Mouse (Mus musculus): Measurements from ENCODE around the gene Coq5. TPM values are rescaled to one million over a fixed set of nuclear protein-coding genes. Genes with fewer than 3 reads are reported as not detected.
"Not testable (repeated sequence)": the region's sequence is repeated elsewhere in the genome, so short reads cannot be mapped to it uniquely, and the experiment has no call there.

Coq5 gene
- polyA plus RNA-seq, 1 experiment, result 6.3 TPM

DNA sequence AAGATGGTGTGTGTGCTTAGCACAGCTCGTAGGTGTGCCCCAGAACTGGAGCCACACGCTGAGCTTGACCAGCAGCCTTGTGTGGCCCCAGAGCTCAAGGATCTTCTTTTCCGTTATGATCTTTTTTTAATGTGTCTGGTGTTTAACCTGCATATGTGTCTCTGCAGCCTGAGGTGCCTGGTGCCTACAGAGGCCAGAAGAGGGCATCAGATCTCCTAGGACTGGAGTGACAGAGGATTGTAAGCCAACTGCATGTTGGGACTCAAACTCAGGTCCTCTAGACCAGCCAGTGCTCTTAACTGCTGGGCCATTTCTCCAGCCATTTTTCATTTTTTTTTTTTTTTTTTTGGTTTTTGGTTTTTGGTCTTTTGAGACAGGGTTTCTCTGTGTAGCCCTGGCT lies 5.3 kb downstream of the Coq5 start:
- H3K27ac ChIP-seq (ENCODE audit: insufficient read depth, low read length), result no peak overlapping the region
- H3K4me1 ChIP-seq (ENCODE audit: control insufficient read depth, insufficient read depth, insufficient read length), result no peaks in the 10 kb centered on the region; the same call in 1 of the 2 replicates
- TF ChIP-seq CTCF (IDR thresholded peaks at IDR 0.05; ENCODE audit: extremely low read depth, insufficient read depth, insufficient read length, insufficient replicate concordance) (peak; percentile 35; the same call in 1 of the 2 replicates), POLR2A (IDR thresholded peaks at IDR 0.05; ENCODE audit: low read depth, low read length) (no peak)
- peaks cover 13% of the 10 kb centered on the region for H3K36me3 ChIP-seq (ENCODE audit: control insufficient read depth, insufficient read depth, low read length)
- peak in 1 of 2 experiments; percentile 15 for DNase-seq (ENCODE audit: low read depth in 1 of 2, low spot score in 2 of 2)
- no peaks in the 10 kb centered on the region for H3K27me3 ChIP-seq (ENCODE audit: control insufficient read depth, insufficient read depth, low read length)
- WGBS, result 91% methylated on average over 3 of the region's 3 CpGs
- H3K4me3 ChIP-seq (ENCODE audit: extremely low read depth, insufficient read depth, insufficient read length), result no peak overlapping the region

DNA sequence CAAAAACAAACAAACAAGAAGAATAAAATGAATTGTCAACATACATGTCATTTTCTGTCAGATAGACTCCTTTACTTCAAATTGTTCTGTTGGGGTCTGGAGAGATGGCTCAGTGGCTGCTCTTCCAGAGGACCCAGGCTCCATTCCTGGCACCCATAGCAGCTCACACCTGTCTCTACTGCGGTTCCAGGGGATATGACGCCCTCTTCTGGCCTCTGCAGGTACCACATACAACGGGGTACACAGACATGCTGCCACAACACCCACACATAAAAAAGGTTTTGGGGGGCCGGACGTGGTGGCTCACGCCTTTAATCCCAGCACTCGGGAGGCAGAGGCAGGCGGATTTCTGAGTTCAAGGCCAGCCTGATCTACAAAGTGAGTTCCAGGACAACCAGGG lies 14.7 kb downstream of the Coq5 start:
- no peak for DNase-seq (ENCODE audit: low read depth in 1 of 2, low spot score in 2 of 2)
- TF ChIP-seq CTCF (IDR thresholded peaks at IDR 0.05; ENCODE audit: extremely low read depth, insufficient read depth, insufficient read length, insufficient replicate concordance) (no peak), POLR2A (IDR thresholded peaks at IDR 0.05; ENCODE audit: low read depth, low read length) (no peak)
- 93% methylated on average over 8 of the region's 8 CpGs for WGBS
- Histone ChIP-seq H3K4me3 (ENCODE audit: extremely low read depth, insufficient read depth, insufficient read length) (no peak overlapping the region), H3K4me1 (ENCODE audit: control insufficient read depth, insufficient read depth, insufficient read length) (peaks cover 1% of the 10 kb centered on the region; the same call in 1 of the 2 replicates), H3K36me3 (ENCODE audit: control insufficient read depth, insufficient read depth, low read length) (peaks cover 14% of the 10 kb centered on the region), H3K27me3 (ENCODE audit: control insufficient read depth, insufficient read depth, low read length) (no peaks in the 10 kb centered on the region), H3K27ac (ENCODE audit: insufficient read depth, low read length) (no peak overlapping the region)

DNA sequence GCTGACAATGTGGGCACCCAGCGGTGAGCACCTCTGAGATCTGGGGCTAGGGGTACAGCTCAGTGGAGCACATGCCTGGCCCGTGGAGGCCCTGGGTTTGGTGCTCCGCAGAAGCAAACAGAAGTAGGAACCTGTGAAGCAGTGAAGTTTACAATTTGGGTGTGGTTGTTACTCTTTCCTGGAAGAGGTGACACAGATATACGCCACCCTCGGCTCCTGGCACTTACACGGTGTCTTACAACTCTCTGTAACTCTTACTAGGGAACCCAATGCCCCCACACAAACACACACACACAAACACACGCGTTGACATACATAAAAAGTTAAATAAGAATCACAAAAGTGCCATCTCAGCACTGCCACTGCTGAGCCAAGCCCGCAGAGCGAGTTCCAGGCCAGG lies 16.9 kb downstream of the Coq5 start:
- Histone ChIP-seq H3K27ac (ENCODE audit: insufficient read depth, low read length) (no peak overlapping the region), H3K4me3 (ENCODE audit: extremely low read depth, insufficient read depth, insufficient read length) (no peak overlapping the region), H3K4me1 (ENCODE audit: control insufficient read depth, insufficient read depth, insufficient read length) (peaks cover 2% of the 10 kb centered on the region; the same call in 1 of the 2 replicates), H3K36me3 (ENCODE audit: control insufficient read depth, insufficient read depth, low read length) (peaks cover 9% of the 10 kb centered on the region), H3K27me3 (ENCODE audit: control insufficient read depth, insufficient read depth, low read length) (no peaks in the 10 kb centered on the region)
- no peak for DNase-seq (ENCODE audit: low read depth in 1 of 2, low spot score in 2 of 2)
- TF ChIP-seq CTCF (IDR thresholded peaks at IDR 0.05; ENCODE audit: extremely low read depth, insufficient read depth, insufficient read length, insufficient replicate concordance) (no peak), POLR2A (IDR thresholded peaks at IDR 0.05; ENCODE audit: low read depth, low read length) (no peak)
- WGBS, result 87% methylated on average over 10 of the region's 10 CpGs

DNA sequence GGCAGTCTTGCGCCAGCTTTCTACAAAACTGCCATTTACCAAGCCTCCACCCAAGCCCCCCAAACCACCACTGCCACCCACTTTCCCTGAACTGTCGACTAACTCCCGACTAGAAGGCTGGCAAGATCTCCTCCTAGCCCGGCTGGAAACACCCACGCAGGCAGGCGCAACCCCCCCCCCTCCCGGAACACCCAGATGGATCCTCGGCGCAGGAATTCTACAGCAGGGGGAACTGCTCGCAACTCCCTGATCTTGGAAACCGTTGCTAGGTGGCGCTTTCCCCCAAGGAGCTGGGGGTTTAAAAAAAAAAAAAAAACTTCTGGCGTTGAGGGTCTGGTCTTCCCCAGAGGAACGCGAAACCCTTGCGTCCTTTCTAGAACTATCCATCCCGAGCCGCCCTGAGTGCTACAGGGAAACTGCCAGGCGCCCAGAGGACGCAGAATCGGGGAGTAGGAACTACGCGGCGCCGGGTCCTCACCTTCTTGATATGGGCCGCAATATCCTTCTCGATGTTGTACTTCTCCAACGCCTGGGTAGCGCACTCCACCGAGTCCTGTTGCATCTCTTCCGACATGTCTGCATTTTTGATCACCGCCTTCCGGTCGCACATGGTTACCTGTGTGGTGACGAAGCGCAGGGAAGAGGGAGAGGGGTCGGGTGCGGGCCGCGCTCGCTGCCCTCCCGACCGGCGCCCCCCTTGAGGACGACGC lies 20.7 kb downstream of the Coq5 start:
- WGBS, result 1% methylated on average over 46 of the region's 46 CpGs
- H3K4me3 ChIP-seq (ENCODE audit: extremely low read depth, insufficient read depth, insufficient read length), result peak overlapping the region; percentile 81
- peak in 1 of 2 experiments; percentile 41 for DNase-seq (ENCODE audit: low read depth in 1 of 2, low spot score in 2 of 2)

DNA sequence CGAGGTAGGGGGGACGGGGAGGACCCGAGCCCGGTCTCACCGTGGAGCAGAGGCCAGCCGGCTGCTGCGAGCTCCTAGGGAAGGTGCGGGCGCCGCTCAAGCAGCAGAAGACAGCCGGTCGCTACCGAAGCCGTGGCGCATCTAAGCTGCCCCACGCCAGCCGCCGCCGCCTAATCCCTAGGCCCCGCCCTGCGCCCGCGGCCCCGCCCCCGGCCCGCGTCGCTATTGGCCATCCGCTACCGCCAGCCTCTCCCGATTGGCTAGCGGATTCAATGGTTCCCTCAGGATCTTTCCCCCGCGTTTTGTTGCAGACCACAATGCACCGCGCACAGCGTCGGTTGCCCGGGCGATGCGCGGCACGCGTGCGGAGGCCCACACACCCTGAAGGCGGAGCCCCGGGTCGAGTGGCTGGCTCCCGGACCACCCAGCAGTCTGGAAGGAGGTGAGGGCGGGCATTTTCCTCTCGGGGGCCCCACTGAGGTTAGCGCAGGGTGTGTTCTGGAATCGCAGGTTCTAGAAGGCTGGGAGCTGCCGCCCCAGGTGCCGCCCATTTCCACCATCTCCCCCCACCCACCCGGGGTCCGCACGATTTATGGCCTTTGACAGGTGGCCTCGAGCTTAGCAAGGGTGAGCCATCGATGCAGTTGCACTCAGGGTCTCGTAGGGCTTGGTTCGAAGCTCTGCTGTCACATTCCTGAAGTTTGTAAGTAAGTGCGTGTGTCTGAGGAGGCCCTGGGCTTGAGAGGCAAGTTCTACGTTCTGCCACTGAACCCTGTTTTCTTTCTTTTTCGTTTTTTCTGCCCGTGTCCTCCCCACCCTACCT lies 21.5 kb downstream of the Coq5 start, which contains the start of gene Dynll1:
TSS of gene Dynll1 (minus strand) at position 208 of the 823 bp plus-strand sequence.
- Histone ChIP-seq H3K27me3 (ENCODE audit: control insufficient read depth, insufficient read depth, low read length) (no peaks in the 10 kb centered on the region), H3K27ac (ENCODE audit: insufficient read depth, low read length) (peak within 1 kb of the TSS; percentile 81), H3K36me3 (ENCODE audit: control insufficient read depth, insufficient read depth, low read length) (peaks cover 9% of the 10 kb centered on the region), H3K4me3 (ENCODE audit: extremely low read depth, insufficient read depth, insufficient read length) (peak within 1 kb of the TSS; percentile 81), H3K4me1 (ENCODE audit: control insufficient read depth, insufficient read depth, insufficient read length) (peaks cover 2% of the 10 kb centered on the region; the same call in 1 of the 2 replicates)
- peak; percentile 84 for TF ChIP-seq POLR2A (IDR thresholded peaks at IDR 0.05; ENCODE audit: low read depth, low read length)
- no peak for TF ChIP-seq CTCF (IDR thresholded peaks at IDR 0.05; ENCODE audit: extremely low read depth, insufficient read depth, insufficient read length, insufficient replicate concordance)
- under 1% methylated on average over 66 of the region's 66 CpGs for WGBS
- DNase-seq (ENCODE audit: low read depth in 1 of 2, low spot score in 2 of 2), result peak; percentile 96 to 97

More for the DNA sequence above, 20.7 kb downstream of the Coq5 start:
- no peaks in the 10 kb centered on the region for H3K27me3 ChIP-seq (ENCODE audit: control insufficient read depth, insufficient read depth, low read length)
- peaks cover 2% of the 10 kb centered on the region; the same call in 1 of the 2 replicates for H3K4me1 ChIP-seq (ENCODE audit: control insufficient read depth, insufficient read depth, insufficient read length)
- TF ChIP-seq CTCF (IDR thresholded peaks at IDR 0.05; ENCODE audit: extremely low read depth, insufficient read depth, insufficient read length, insufficient replicate concordance) (no peak), POLR2A (IDR thresholded peaks at IDR 0.05; ENCODE audit: low read depth, low read length) (no peak)
- H3K36me3 ChIP-seq (ENCODE audit: control insufficient read depth, insufficient read depth, low read length), result peaks cover 9% of the 10 kb centered on the region
- peak overlapping the region; percentile 81 for H3K27ac ChIP-seq (ENCODE audit: insufficient read depth, low read length)

DNA sequence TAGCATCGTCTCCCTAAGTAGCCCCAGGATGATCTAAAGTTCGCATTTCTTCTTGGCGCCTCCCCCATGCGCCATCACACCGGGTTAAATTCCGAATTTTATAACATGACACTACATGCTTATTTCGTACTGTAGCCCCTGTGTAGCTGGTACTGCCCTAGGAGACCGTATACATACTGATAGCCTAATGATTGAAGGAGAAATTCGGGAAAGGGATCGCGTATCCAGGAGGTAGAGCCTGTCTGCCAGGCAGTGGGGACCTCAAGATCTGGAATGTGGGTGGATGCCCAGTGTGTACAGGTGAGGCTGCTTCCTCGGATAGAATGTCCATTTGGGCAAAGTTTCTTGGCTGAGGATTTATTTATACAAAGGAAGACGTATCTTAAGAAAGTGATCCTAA lies 22.1 kb downstream of the Coq5 start:
- Histone ChIP-seq H3K27ac (ENCODE audit: insufficient read depth, low read length) (no peak overlapping the region), H3K27me3 (ENCODE audit: control insufficient read depth, insufficient read depth, low read length) (no peaks in the 10 kb centered on the region), H3K4me1 (ENCODE audit: control insufficient read depth, insufficient read depth, insufficient read length) (peaks cover 2% of the 10 kb centered on the region; the same call in 1 of the 2 replicates), H3K36me3 (ENCODE audit: control insufficient read depth, insufficient read depth, low read length) (peaks cover 9% of the 10 kb centered on the region), H3K4me3 (ENCODE audit: extremely low read depth, insufficient read depth, insufficient read length) (peak overlapping the region; percentile 61; the same call in 1 of the 2 replicates)
- 30% methylated on average over 13 of the region's 13 CpGs for WGBS
- TF ChIP-seq CTCF (IDR thresholded peaks at IDR 0.05; ENCODE audit: extremely low read depth, insufficient read depth, insufficient read length, insufficient replicate concordance), result no peak
- no peak for TF ChIP-seq POLR2A (IDR thresholded peaks at IDR 0.05; ENCODE audit: low read depth, low read length)
- DNase-seq (ENCODE audit: low read depth in 1 of 2, low spot score in 2 of 2), result no peak

DNA sequence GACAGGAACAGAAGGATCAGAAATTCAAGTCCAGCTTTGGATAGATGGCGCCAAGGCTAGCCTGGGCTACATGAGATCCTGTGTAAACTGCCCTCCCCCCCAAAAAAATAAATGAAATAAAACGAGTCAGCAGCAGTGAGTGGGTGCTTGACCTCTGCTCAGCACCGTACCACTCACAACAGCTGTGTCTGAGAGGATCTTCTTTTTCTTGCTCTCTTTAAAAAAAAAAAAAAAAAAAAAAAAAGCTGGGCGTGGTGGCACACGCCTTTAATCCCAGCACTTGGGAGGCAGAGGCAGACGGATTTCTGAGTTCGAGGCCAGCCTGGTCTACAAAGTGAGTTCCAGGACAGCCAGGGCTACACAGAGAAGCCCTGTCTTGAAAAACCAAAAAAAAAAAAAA lies 22.7 kb downstream of the Coq5 start:
- not testable (repeated sequence) for H3K4me3 ChIP-seq (ENCODE audit: extremely low read depth, insufficient read depth, insufficient read length); H3K4me1 ChIP-seq (ENCODE audit: control insufficient read depth, insufficient read depth, insufficient read length); H3K36me3 ChIP-seq (ENCODE audit: control insufficient read depth, insufficient read depth, low read length); DNase-seq (ENCODE audit: low read depth in 1 of 2, low spot score in 2 of 2); H3K27me3 ChIP-seq (ENCODE audit: control insufficient read depth, insufficient read depth, low read length); H3K27ac ChIP-seq (ENCODE audit: insufficient read depth, low read length)
- 88% methylated on average over 7 of the region's 7 CpGs for WGBS
